Mouse (Mus musculus) common myeloid progenitor, adult 5-6 weeks (primary cell): ENCODE data around the gene Ly6c1. TPM values are rescaled to one million over a fixed set of nuclear protein-coding genes. Genes with fewer than 3 reads are reported as not detected.
"Not testable (repeated sequence)": the region's sequence is repeated elsewhere in the genome, so short reads cannot be mapped to it uniquely, and the experiment has no call there.

ENCODE experiments used
- ATAC-seq: replicated peaks from 2 replicates; pipeline ENCODE4 v1.8.0; 2016; ENCODE audit warnings: low read depth, mild to moderate bottlenecking, moderate TSS enrichment, inconsistent platforms; ENCODE audit not compliant: poor library complexity, severe bottlenecking
- total RNA-seq: library from RNA; stranded (forward); fragments of 200-1000, 187-1606 nt; gene quantifications from 2 replicates; pipeline ENCODE4 v1.2.3, GENCODE M21; 2017

The Ly6c1 gene
- not detected in 2 replicates for total RNA-seq

DNA sequence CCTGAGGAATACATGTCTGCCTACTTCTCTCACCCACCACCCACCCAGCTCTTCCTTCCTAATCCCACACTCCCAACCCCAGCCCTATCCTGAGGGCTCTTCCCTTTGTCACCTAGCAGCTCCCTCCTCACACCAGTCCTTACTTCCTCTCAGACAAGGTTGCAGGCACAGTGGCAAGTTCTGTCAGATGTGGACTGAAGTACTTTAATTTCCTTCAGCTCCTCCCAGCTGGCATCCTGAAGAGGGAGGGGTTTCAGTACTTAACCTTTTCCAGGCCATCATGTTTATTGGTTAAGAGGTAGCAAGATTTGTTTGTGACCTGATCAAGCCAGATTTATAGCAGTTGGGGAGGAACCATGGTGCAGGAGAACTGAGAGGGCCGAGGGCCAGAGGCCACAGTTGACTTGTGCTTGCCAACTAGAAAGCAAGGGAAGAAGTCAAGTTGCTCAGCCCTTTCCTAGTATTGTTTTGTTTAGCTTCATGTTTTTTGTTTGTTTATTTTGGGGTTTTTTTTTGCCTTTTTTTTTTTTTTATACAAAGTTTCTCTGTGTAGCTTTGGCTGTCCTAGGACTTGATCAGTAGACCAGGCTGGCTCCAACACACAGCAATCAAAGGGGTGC is at the start of gene Ly6c1:
Gene Ly6c1 (minus strand): TSS at position 189 of the 620 bp plus-strand sequence.
- ATAC-seq: 0 out of 2 replicates have a peak, but pooled peaks have one; percentile 25

DNA sequence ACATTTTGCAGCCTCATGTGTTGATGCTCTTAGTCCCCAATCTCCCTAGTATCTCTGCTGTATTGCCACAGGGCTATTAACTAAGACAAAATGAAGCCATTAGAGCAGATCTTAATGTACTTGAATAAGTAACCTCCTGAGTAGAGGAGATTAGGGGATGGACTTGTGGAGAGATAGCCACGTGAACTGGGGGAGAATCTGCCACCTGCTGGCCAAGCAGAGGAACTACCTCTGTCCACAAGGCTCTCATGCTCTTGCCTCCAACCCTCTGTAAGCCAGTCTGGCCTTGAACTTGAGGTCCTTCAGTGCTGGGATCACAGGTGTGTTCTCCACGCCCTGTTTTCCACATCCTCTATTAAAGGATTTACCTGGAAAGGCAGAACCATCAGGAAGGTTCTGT is 39.4 kb upstream of the Ly6c1 start:
- not testable (repeated sequence) for ATAC-seq

DNA sequence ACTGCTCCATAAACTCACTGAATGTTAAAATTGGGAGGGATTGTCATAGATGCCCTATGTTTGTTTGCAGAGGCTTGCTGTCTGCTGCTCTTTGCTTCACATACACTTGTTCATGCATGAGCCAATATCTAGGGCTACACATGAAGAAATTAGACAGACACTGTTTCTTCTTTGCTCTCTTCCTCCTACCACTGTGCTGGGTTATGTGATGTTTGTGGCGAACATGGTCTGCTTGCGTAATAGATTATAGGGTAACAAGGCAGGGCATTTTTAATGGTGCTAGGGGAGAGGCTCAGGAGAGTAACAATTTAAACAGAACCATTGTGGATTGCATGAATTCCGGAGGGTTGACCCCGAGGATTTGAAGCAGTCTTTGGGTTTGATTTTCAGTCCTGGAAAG is 21.3 kb upstream of the Ly6c1 start:
- ATAC-seq: no peak; the same call in 1 of the 2 replicates

DNA sequence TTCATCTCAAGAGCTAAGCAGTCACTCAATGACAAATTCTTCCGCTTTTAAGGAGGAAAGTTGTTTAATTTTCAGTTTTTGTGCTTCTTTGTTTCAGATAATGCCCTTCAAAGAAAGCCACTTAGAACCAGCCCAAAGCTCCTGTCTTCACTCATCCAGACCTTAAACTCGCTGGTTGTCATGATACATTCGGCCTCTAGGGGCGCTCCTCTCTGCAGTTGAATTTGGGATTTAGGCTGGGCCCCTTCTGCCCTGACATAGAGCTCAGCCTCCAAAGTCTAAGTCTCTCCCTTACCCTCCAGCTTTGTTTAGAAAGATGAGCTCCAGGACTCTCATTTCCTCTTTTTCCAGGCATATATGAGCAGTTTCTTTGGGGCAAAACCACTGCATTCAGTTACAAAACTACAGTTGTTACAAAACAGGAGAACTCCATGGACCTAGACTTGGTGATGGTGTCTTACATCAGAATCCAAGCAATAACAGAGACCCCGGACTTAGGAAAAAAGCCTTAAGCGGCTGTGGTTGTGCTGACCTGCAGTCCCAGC is 13.5 kb upstream of the Ly6c1 start:
- peak; percentile 82 for ATAC-seq

DNA sequence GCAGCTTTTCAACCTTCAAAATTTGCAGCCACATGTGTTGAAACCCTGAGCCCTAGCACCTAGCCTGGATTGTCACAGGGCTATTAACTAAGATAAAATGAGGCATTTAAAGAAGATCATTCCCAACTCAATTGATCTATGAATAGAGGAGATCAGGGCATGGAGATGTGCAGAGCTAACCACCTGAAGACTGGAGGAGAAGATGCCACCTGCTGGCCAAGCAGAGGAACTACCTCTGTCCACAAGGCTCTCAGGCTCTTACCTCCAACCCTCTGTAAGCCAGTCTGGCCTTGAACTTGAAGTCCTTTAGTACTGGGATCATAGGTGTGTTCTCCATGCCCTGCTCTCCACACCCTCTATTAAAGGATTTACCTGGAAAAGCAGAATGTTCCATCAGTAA is 11.9 kb upstream of the Ly6c1 start:
- ATAC-seq: peak; percentile 72; the same call in 1 of the 2 replicates

DNA sequence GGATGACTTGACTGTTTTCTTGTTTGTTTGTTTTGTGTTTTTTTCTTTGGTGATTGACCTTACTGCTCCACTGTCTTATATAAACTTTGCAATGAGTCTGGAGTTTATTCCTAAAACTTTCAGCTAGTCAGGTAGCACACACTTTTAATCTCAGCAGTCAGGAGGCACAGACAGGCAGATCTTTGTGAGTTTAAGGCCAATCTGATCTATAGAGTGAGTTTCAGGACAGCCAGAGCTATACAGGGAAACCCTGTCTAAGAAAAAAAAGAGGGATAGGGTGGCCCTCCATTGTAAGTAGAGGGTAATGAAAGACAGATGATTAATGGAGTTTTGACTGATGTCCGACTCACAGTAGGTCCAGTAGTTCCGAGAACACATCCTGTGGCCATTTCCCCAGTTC is 7.4 kb upstream of the Ly6c1 start:
- ATAC-seq: no peak

DNA sequence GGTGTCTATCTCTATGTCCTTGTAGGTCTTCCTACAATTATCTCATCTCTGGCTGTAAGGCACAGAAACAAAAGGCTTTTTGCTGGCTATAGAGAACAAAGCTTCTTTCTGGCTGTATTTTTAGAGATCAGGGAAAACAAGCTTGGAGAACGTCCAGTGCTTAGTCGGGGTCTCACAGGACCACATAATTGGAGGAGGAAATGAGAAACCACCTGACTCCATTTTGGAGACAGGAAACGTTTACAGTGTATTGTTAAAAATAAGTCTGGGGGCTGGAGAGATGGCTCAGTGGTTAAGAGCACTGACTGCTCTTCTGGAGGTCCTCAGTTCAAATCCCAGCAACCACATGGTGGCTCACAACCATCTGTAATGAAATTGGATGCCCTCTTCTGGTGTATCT is 6.8 kb upstream of the Ly6c1 start:
- not testable (repeated sequence) for ATAC-seq

DNA sequence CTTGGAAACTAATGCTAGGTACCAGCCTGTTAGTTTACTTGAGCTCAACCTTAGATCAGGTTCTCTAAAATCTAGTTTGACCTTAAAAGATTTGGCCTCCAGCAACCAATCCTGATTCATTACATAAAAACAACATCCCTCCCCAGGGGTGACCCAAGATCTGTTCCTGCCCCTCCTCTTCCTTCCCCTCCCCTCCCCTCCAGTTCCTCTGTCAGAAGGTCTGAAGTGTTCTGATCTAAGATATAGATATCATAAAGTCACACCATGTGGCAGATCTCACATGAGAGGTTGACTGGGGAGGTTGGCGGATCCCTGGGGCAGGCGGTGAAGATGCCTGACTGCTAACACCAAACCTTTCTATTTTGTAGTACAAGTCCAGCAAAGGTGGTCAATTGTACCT is 3.8 kb upstream of the Ly6c1 start:
- ATAC-seq: not testable (repeated sequence)

DNA sequence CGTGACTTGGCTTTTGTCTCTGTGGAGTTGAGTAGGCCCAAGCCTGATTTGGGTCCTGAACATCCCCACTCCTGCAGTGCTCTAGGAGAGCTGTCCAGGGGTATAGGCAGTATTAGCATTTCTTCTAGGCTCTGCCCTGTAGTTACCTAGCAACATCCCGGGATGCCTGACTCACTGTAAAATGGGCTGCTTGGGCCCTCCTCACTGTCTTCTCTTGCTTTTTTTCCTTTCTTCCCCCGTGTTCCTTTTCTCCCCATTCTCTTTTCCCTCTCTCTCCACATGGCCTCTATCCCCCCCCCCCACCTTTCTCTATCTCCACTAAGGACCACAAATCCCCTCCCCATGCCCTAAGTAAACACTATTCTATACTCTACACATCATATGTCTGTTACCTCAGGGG is 2.5 kb upstream of the Ly6c1 start:
- ATAC-seq: not testable (repeated sequence)

DNA sequence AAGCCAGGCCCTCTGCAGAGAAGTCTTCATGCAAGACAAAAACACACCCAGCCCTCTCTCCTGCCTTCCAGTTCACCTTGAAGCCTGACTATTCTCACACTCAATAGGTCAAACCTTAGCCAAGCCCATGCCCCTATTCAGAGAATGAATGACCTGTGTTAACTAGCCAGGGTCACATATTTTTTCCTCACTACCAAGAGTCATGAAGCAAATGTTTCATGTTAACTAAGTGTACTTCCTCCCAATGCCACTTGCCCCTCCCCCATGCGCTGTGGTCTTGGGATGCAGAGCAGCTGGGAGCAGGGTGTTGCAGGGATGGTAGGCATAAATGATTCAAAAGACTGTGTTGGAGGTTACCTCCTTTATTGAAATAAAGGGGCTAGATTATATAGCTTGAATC is 2.0 kb upstream of the Ly6c1 start:
- not testable (repeated sequence) for ATAC-seq

DNA sequence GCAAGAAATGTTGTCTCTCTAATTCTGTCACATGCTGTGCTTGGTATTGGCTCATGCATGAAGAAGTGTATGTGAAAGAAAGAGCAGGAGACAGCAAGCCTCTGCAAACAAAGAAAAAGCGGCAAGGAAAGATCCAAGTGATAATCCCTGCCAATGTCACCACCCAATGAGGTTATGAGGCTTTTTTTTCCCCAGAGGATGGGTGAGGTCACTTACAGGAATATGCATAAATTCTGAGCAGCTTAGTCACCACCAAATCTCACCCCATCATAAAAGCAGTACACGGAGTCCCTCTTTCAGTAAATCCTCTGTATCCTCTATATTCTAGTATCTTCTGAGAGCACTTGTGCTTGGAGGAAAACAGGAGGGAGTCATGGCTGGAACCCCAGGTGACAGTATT is 1.2 kb upstream of the Ly6c1 start:
- not testable (repeated sequence) for ATAC-seq

DNA sequence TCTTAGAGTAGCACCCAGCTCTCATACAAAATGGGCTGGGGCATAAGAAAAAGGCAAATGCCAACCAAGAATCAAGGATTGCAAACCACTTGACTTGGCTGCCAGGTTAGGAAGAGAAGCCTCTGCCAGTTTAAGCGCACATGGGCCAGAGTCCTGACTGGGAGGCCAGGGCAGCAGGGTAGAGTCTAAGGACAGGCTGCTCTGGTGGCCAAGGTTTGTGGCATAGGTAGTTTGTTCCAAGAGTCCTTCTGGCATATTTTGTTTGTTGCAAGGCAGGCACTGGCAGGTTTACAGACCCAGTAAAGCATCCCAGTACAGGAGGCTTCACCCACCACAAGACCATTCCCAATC is 685 bp downstream of the Ly6c1 start:
- ATAC-seq: not testable (repeated sequence)

DNA sequence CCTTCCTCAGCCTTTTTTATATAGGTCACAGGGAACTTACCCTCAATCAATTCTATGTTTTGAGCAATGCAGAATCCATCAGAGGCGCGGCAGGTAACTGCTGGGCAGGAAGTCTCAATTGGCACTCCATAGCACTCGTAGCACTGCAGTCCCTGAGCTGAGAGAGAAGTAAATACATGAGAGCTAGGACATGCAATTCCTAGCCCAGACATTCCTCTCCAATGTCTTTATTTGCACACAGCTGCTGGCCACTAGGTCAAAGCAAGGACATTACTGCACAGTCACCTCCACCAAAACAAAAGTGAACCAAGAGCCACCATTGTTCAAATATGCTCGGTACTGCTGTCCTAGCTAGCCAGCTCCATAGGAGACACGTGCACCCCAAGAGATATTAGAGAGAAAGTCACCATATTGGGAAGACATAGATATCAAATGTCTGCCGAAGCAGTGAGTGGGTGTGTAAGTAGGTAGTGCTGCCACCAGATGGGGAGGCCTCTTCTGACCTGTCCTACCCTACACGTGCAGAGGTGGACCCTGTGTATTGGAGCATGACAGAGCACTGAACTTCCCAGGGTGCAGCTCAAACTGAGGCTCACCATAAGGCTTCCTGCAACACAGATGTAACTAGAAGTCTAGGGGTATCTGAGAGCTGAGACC is 1.2 kb downstream of the Ly6c1 start:
- not testable (repeated sequence) for ATAC-seq

DNA sequence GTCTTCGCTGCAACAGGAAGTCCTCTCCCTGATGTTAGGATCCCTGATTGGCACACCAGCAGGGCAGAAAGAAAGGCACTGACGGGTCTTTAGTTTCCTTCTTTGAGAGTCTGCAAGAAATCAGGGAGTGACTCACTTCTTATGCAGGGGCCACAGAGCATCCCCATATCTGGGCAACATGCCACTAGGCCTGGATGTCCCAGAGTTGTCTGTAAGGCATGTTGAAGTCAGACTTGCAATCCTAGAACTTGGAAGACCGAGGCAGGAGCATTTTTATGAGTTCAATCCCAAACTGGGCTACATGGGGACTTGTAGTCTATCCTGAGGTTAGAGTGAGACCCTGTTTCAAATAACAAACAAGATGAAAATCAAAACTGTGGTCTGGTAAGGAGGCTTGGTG is 3.1 kb downstream of the Ly6c1 start:
- not testable (repeated sequence) for ATAC-seq

DNA sequence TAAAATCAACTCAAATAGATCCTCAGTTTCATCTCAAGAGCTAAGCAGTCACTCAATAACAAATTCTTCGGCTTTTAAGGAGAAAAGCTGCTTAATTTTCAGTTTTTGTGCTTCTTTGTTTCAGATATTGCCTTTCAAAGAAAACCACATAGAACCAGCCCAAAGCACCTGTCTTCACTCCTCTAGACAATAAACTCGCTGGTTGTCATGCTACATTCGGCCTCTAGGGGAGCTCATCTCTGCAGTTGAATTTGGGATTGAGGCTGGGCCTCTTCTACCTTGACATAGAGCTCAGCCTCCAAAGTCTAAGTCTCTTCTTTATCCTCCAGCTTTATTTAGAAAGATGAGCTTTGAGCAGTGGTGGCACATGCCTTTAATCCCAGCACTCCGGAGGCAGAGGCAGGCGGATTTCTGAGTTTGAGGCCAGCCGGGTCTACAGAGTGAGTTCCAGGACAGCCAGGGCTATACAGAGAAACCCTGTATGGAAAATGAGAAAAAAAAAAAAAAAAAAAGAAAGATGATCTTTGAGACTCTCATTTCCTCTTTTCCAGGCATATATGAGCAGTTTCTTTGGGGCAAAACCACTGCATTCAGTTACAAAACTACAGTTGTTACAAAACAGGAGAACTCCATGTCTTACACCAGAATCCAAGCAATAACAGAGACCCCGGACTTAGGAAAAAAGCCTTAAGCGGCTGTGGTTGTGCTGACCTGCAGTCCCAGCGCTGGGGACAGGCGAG is 27.4 kb downstream of the Ly6c1 start:
- ATAC-seq: peak; percentile 68; the same call in 1 of the 2 replicates

DNA sequence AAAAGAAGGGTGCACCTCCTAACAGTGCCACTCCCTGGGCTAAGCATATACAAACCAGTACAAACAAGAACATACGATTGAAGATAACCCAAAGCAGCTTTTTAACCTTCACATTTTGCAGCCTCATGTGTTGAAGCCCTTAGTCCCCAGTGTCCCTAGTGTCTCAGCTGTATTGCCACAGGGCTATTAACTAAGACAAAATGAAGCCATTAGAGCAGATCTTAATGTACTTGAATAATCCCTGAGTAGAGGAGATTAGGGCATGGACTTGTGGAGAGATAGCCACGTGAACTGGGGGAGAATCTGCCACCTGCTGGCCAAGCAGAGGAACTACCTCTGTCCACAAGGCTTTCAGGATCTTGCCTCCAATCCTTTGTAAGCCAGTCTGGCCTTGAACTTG is 29.2 kb downstream of the Ly6c1 start:
- ATAC-seq: peak; percentile 91

Other genes with a start within 250 kb of the Ly6c1 start
- 1.3 and 7.4 TPM in 2 replicates for gene Gml2, start 229.8 kb downstream of the Ly6c1 start, total RNA-seq
- not detected in 2 replicates for gene 2010109I03Rik, start 151.8 kb downstream of the Ly6c1 start, total RNA-seq
- gene Ly6i, start 65.4 kb downstream of the Ly6c1 start, total RNA-seq: 0.14 TPM in 1 of 2 replicates, not detected in the other
- 3.3 TPM in 2 replicates for gene Ly6a, start 50.8 kb downstream of the Ly6c1 start, total RNA-seq
- gene Ly6c2, start 63.1 kb upstream of the Ly6c1 start, total RNA-seq: 54.9 and 81.7 TPM in 2 replicates
- gene Ly6g, start 106.4 kb upstream of the Ly6c1 start, total RNA-seq: 2.0 TPM in 1 of 2 replicates, not detected in the other
- gene BC025446, start 167.5 kb upstream of the Ly6c1 start, total RNA-seq: not detected in 2 replicates
- gene Ly6f, start 219.6 kb upstream of the Ly6c1 start, total RNA-seq: not detected in 2 replicates